7 mouse cellular contexts compared by ENCODE assay signal in genomic region chr5:17574413-17575182, GRCm38 (mm10). TPM values are rescaled to one million over a fixed set of nuclear protein-coding genes. Genes with fewer than 3 reads are reported as not detected.
A peak's percentile ranks its signal among the peaks of the same experiment; 100 is the strongest.
DNase-seq lines count a peak whose midpoint lies in the region; ATAC-seq lines count a peak whose summit lies in the region.

No protein-coding gene starts in this region.

- ATAC-seq in embryonic facial prominence, embryonic 11.5 days (replicated peaks; ENCODE audit: insufficient number of reproducible peaks, low FRiP score, low TSS enrichment, low read depth): peak; percentile 96
- ATAC-seq in intestine, embryonic 15.5 days: peak; percentile 93
- peak; percentile 94 for ATAC-seq in limb, embryonic 12.5 days (ENCODE audit: insufficient number of reproducible peaks, insufficient read depth, low FRiP score, low TSS enrichment, low read depth)
- ATAC-seq in midbrain, embryonic 11.5 days (ENCODE audit: low FRiP score): peak; percentile 98
- ATAC-seq in stomach, embryonic 14.5 days (ENCODE audit: insufficient number of reproducible peaks, insufficient read depth, low FRiP score, low read depth): peak; percentile 92

- peak; percentile 87 for DNase-seq in adrenal gland, postnatal 10 days
- DNase-seq in embryonic facial prominence, embryonic 11.5 days (ENCODE audit: low spot score): peak; percentile 85
- peak; percentile 83 to 90 for DNase-seq in gastrocnemius, postnatal 4 days (ENCODE audit: low spot score in 2 of 2)
- DNase-seq in midbrain, embryonic 11.5 days (ENCODE audit: low spot score, missing footprints): peak; percentile 97

- peak overlapping the region; percentile 54 for H3K4me3 ChIP-seq in embryonic facial prominence, embryonic 11.5 days (ENCODE audit: low read depth, low read length)
- H3K4me3 ChIP-seq in intestine, embryonic 15.5 days (replicated peaks): peak overlapping the region; percentile 47
- H3K4me3 ChIP-seq in limb, embryonic 12.5 days (replicated peaks): peak overlapping the region; percentile 58
- peak overlapping the region; percentile 47 for H3K4me3 ChIP-seq in midbrain, embryonic 11.5 days (ENCODE audit: low read depth, low read length)
- peak overlapping the region; percentile 59 for H3K4me3 ChIP-seq in stomach, embryonic 14.5 days (ENCODE audit: low read depth, low read length)

- H3K27ac ChIP-seq in embryonic facial prominence, embryonic 11.5 days (replicated peaks; ENCODE audit: low read depth, low read length): peak overlapping the region; percentile 61
- peak overlapping the region; percentile 80 for H3K27ac ChIP-seq in intestine, embryonic 15.5 days
- H3K27ac ChIP-seq in limb, embryonic 12.5 days: peak overlapping the region; percentile 92
- no peak overlapping the region; the same call in 1 of the 2 replicates for H3K27ac ChIP-seq in midbrain, embryonic 11.5 days (ENCODE audit: low read depth, low read length)
- peak overlapping the region; percentile 88 for H3K27ac ChIP-seq in stomach, embryonic 14.5 days (ENCODE audit: low read length)

- peak overlapping the region; percentile 68 for H3K9ac ChIP-seq in embryonic facial prominence, embryonic 11.5 days (replicated peaks; ENCODE audit: low read length)
- peak overlapping the region; percentile 51 for H3K9ac ChIP-seq in intestine, embryonic 15.5 days
- H3K9ac ChIP-seq in limb, embryonic 12.5 days (replicated peaks): peak overlapping the region; percentile 73
- peak overlapping the region; percentile 62 for H3K9ac ChIP-seq in midbrain, embryonic 11.5 days (ENCODE audit: low read length)
- H3K9ac ChIP-seq in stomach, embryonic 14.5 days (replicated peaks; ENCODE audit: low read depth, low read length): peak overlapping the region; percentile 60

- H3K27me3 ChIP-seq in embryonic facial prominence, embryonic 11.5 days (ENCODE audit: control insufficient read depth, insufficient read depth, low read length): no peaks in the 10 kb centered on the region
- H3K27me3 ChIP-seq in intestine, embryonic 15.5 days (replicated peaks): no peaks in the 10 kb centered on the region
- H3K27me3 ChIP-seq in limb, embryonic 12.5 days: 0 out of 2 replicates have a peak, but pooled peaks cover 5% of the 10 kb centered on the region
- H3K27me3 ChIP-seq in midbrain, embryonic 11.5 days (ENCODE audit: control insufficient read depth, insufficient read depth, low read length): no peaks in the 10 kb centered on the region
- no peaks in the 10 kb centered on the region for H3K27me3 ChIP-seq in stomach, embryonic 14.5 days (ENCODE audit: control insufficient read depth, insufficient read depth, low read length)

- no peaks in the 10 kb centered on the region for H3K36me3 ChIP-seq in embryonic facial prominence, embryonic 11.5 days (replicated peaks; ENCODE audit: control insufficient read depth, insufficient read depth, low read depth, low read length)
- no peaks in the 10 kb centered on the region for H3K36me3 ChIP-seq in intestine, embryonic 15.5 days
- no peaks in the 10 kb centered on the region for H3K36me3 ChIP-seq in limb, embryonic 12.5 days
- H3K36me3 ChIP-seq in midbrain, embryonic 11.5 days (ENCODE audit: control insufficient read depth, insufficient read depth, low read length): no peaks in the 10 kb centered on the region
- no peaks in the 10 kb centered on the region for H3K36me3 ChIP-seq in stomach, embryonic 14.5 days (ENCODE audit: control insufficient read depth, insufficient read depth, low read length)

- WGBS in embryonic facial prominence, embryonic 11.5 days: under 1% methylated on average over 59 of the region's 59 CpGs
- 1% methylated on average over 59 of the region's 59 CpGs for WGBS in intestine, embryonic 15.5 days
- under 1% methylated on average over 57 of the region's 59 CpGs for WGBS in limb, embryonic 12.5 days
- under 1% methylated on average over 59 of the region's 59 CpGs for WGBS in midbrain, embryonic 11.5 days
- WGBS in stomach, embryonic 14.5 days: under 1% methylated on average over 51 of the region's 59 CpGs

- no peaks in the 10 kb centered on the region for H3K4me1 ChIP-seq in embryonic facial prominence, embryonic 11.5 days (ENCODE audit: control insufficient read depth, insufficient read depth, low read length)
- no peaks in the 10 kb centered on the region for H3K4me1 ChIP-seq in intestine, embryonic 15.5 days (replicated peaks)
- H3K4me1 ChIP-seq in limb, embryonic 12.5 days (replicated peaks): peaks cover 5% of the 10 kb centered on the region
- H3K4me1 ChIP-seq in midbrain, embryonic 11.5 days (ENCODE audit: control insufficient read depth, insufficient read depth, low read length): 0 out of 2 replicates have a peak, but pooled peaks cover 2% of the 10 kb centered on the region
- no peaks in the 10 kb centered on the region for H3K4me1 ChIP-seq in stomach, embryonic 14.5 days (ENCODE audit: control insufficient read depth, insufficient read depth, low read length)

- no peaks in the 10 kb centered on the region for H3K9me3 ChIP-seq in embryonic facial prominence, embryonic 11.5 days (replicated peaks; ENCODE audit: control insufficient read depth, low read length)
- no peaks in the 10 kb centered on the region for H3K9me3 ChIP-seq in intestine, embryonic 15.5 days
- no peaks in the 10 kb centered on the region for H3K9me3 ChIP-seq in limb, embryonic 12.5 days
- H3K9me3 ChIP-seq in midbrain, embryonic 11.5 days (ENCODE audit: control insufficient read depth, low read length): no peaks in the 10 kb centered on the region
- no peaks in the 10 kb centered on the region for H3K9me3 ChIP-seq in stomach, embryonic 14.5 days (ENCODE audit: control insufficient read depth, low read depth, low read length)

- H3K4me2 ChIP-seq in embryonic facial prominence, embryonic 11.5 days (ENCODE audit: low read depth, low read length): peak overlapping the region; percentile 86
- H3K4me2 ChIP-seq in intestine, embryonic 15.5 days (replicated peaks): peak overlapping the region; percentile 69
- H3K4me2 ChIP-seq in limb, embryonic 12.5 days: peak overlapping the region; percentile 69
- peak overlapping the region; percentile 77 for H3K4me2 ChIP-seq in midbrain, embryonic 11.5 days
- peak overlapping the region; percentile 80 for H3K4me2 ChIP-seq in stomach, embryonic 14.5 days (replicated peaks; ENCODE audit: low read depth, low read length)

RNA-seq across cellular contexts. Expression of gene Sema3c, which starts 0.5 kb away (rescaled TPM):
- 10 to 100 TPM; 20.4 to 24.8 TPM for total RNA-seq in adrenal gland, postnatal 10 days (2021)
- polyA plus RNA-seq in embryonic facial prominence, embryonic 11.5 days (2014; fragmentation: Nextera tagmentation; extraction: Ambion mirVana): 16.8 and 19.3 TPM in 2 replicates
- 100 to 1,000 TPM; 165 to 183 TPM for total RNA-seq in gastrocnemius, postnatal 4 days (2021)
- polyA plus RNA-seq in intestine, embryonic 15.5 days (2015; fragmentation: Nextera tagmentation; extraction: Ambion mirVana): 38.1 and 43.6 TPM in 2 replicates
- polyA plus RNA-seq in limb, embryonic 12.5 days (2016; fragmentation: Nextera tagmentation; extraction: Ambion mirVana): 33.2 and 38.5 TPM in 2 replicates
- polyA plus RNA-seq in midbrain, embryonic 11.5 days (2014; fragmentation: Nextera tagmentation; extraction: Ambion mirVana): 18.8 and 20.5 TPM in 2 replicates
- polyA plus RNA-seq in stomach, embryonic 14.5 days (2014; fragmentation: Nextera tagmentation; extraction: Ambion mirVana): 72.0 and 74.7 TPM in 2 replicates
